Comparison of ENCODE assay signal across 16 mouse cellular contexts in genomic region chr3:88395742-88396141, GRCm38 (mm10). TPM values are rescaled to one million over a fixed set of nuclear protein-coding genes. Genes with fewer than 3 reads are reported as not detected.
"Had no signal": no experiment of that assay in that cellular context is flagged by ENCODE, and none has a peak within 500 bp of the region (broad histone marks: within the 10 kb centered on the region; RNA-seq: fewer than 3 reads in every experiment).

No protein-coding gene starts in this region.

- H3K4me2 ChIP-seq: kidney, embryonic 15.5 days; liver, embryonic 13.5 days; neural tube, embryonic 12.5 days; stomach, embryonic 15.5 days had no signal

- H3K27ac ChIP-seq: kidney, embryonic 15.5 days; limb, embryonic 10.5 days; liver, embryonic 13.5 days; midbrain, embryonic 10.5 days; neural tube, embryonic 12.5 days; stomach, embryonic 15.5 days had no signal

- ATAC-seq: inflammation-experienced regulatory T-cells, adult 6 months; lung, postnatal 0 days had no signal

- DNase-seq: kidney, adult 11 months; kidney, postnatal 14 days; liver, embryonic 13.5 days; lung, adult 2 months; lung, postnatal 36 days; midbrain, embryonic 14.5 days; retina, postnatal 1 day; right cerebral cortex, postnatal 14 days; thymus, postnatal 36 days had no signal

- H3K9me3 ChIP-seq: kidney, embryonic 15.5 days; limb, embryonic 10.5 days; liver, embryonic 13.5 days; midbrain, embryonic 10.5 days; neural tube, embryonic 12.5 days; stomach, embryonic 15.5 days had no signal

- H3K4me1 ChIP-seq: kidney, embryonic 15.5 days; liver, embryonic 13.5 days; midbrain, embryonic 10.5 days; stomach, embryonic 15.5 days had no signal

- H3K4me3 ChIP-seq: kidney, embryonic 15.5 days; limb, embryonic 10.5 days; liver, embryonic 13.5 days; midbrain, embryonic 10.5 days; neural tube, embryonic 12.5 days; stomach, embryonic 15.5 days had no signal

- H3K27me3 ChIP-seq: kidney, embryonic 15.5 days; liver, embryonic 13.5 days; neural tube, embryonic 12.5 days; stomach, embryonic 15.5 days had no signal

- H3K9ac ChIP-seq: kidney, embryonic 15.5 days; liver, embryonic 13.5 days; neural tube, embryonic 12.5 days; stomach, embryonic 15.5 days had no signal

RNA-seq across cellular contexts. Expression of gene Bglap, which starts 11.5 kb away (rescaled TPM):
- polyA plus RNA-seq: inflammation-experienced regulatory T-cells, adult 6 months; kidney, embryonic 15.5 days; limb, embryonic 10.5 days; liver, embryonic 13.5 days; lung, adult 2 months; lung, postnatal 0 days; midbrain, embryonic 10.5 days; midbrain, embryonic 14.5 days; neural tube, embryonic 12.5 days had no signal

RNA-seq across cellular contexts. Expression of gene Bglap2, which starts 17.2 kb away (rescaled TPM):
- polyA plus RNA-seq: inflammation-experienced regulatory T-cells, adult 6 months; kidney, embryonic 15.5 days; limb, embryonic 10.5 days; liver, embryonic 13.5 days; lung, postnatal 0 days; midbrain, embryonic 10.5 days; midbrain, embryonic 14.5 days; neural tube, embryonic 12.5 days had no signal

RNA-seq across cellular contexts. Expression of gene Bglap3, which starts 23.2 kb away (rescaled TPM):
- polyA plus RNA-seq: inflammation-experienced regulatory T-cells, adult 6 months; midbrain, embryonic 14.5 days; neural tube, embryonic 12.5 days had no signal
